12 mouse cellular contexts compared by ENCODE assay signal in the genomic region with DNA sequence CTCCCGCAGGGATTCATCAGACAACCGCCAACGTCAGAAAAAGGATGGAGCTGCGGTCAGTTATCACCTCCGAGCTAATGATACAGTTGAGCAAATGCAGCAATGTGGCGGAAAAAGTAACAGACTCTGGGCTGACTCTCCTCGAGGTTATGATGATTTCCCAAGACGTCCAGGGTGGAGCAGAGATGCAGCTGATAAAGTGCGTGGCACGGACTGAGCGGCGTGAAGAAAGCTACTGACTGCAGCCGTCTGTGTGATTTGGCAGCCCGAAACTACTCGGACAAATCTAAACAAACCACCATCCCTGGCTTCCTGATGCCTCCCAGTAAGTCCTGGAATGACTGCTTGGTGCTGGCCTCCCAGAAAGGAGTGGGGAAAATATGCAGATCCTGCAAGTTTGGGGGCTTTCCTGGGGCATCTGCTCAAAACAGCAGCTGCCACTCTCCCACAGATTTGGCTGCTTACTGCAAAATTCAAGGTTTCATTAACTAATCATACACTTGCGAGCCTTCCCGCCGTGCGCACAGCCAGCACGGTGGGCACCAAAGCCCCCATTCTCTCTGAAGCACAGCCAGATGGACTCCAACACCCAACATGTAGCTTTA.
DNase-seq lines count a peak whose midpoint lies in the region; TF ChIP-seq lines count a peak whose summit lies in the region.
"Had no signal": no experiment of that assay in that cellular context is flagged by ENCODE, and none has a peak within 500 bp of the region (broad histone marks: within the 10 kb centered on the region; RNA-seq: fewer than 3 reads in every experiment).

No protein-coding gene starts in this region.

- peak; percentile 9 for DNase-seq in embryo, embryonic 10 days (ENCODE audit: low spot score)
- DNase-seq in embryo, embryonic 11 days = no peak
- peak; percentile 46 to 57 for DNase-seq in layer of hippocampus, adult 8-10 months (ENCODE audit: low spot score in 2 of 2)
- DNase-seq in layer of hippocampus, postnatal 25 days (ENCODE audit: extremely low spot score in 1 of 2, low spot score in 1 of 2) = no peak
- peak; percentile 34 for DNase-seq in brain, embryonic 14.5 days (ENCODE audit: low read depth)
- peak; percentile 23 for DNase-seq in lung, postnatal 10 days
- DNase-seq in gastrocnemius, postnatal 10 days = no peak
- no peak for DNase-seq in kidney, postnatal 10 days
- DNase-seq: adrenal gland, adult 2 months; heart, adult 2 months; kidney, adult 11 months; right cerebral cortex, postnatal 4 days had no signal

- TF ChIP-seq POLR2A in brain, embryonic 14.5 days (IDR thresholded peaks at IDR 0.05; ENCODE audit: borderline replicate concordance, extremely low read depth, insufficient read depth, insufficient read length, poor library complexity, severe bottlenecking) = no peak

- TF ChIP-seq CTCF in brain, embryonic 14.5 days (IDR thresholded peaks at IDR 0.05; ENCODE audit: borderline replicate concordance, extremely low read depth, insufficient read depth, insufficient read length) = no peak

Comparison
In these comparisons a context has a peak if more than half of its experiments do, and no peak if none do; other contexts are left out.
1. DNase-seq: peak in embryo, embryonic 10 days (single experiment), layer of hippocampus, adult 8-10 months (2 of 2), brain, embryonic 14.5 days (single experiment) and lung, postnatal 10 days (single experiment); none in embryo, embryonic 11 days (single experiment), layer of hippocampus, postnatal 25 days (0 of 2), gastrocnemius, postnatal 10 days (single experiment) and kidney, postnatal 10 days (single experiment).